Mouse (Mus musculus) myocyte (in vitro differentiated cells): ENCODE data around the gene BC100530. TPM values are rescaled to one million over a fixed set of nuclear protein-coding genes. Genes with fewer than 3 reads are reported as not detected.
"Not testable (repeated sequence)": the region's sequence is repeated elsewhere in the genome, so short reads cannot be mapped to it uniquely, and the experiment has no call there.

Experiments
- H3K27me3 ChIP-seq: one replicate; pipeline ENCODE4 v1.6.1; 2011; ENCODE audit not compliant: control insufficient read depth, insufficient read depth, insufficient read length
- H3K36me3 ChIP-seq: one replicate; pipeline ENCODE4 v1.6.1; 2011; ENCODE audit not compliant: control insufficient read depth, insufficient read depth
- H3K4me2 ChIP-seq: one replicate; pipeline ENCODE4 v1.6.1; 2011; ENCODE audit warnings: low read depth, control low read depth
- H3K4me3 ChIP-seq: one replicate; pipeline ENCODE4 v1.5.1; 2011; ENCODE audit warnings: mild to moderate bottlenecking, control low read depth, moderate library complexity
- H3K79me2 ChIP-seq: one replicate; pipeline ENCODE4 v1.6.1; 2011; ENCODE audit not compliant: control insufficient read depth, insufficient read depth
- H3ac ChIP-seq: one replicate; pipeline ENCODE4 v1.6.1; 2011; ENCODE audit not compliant: control insufficient read depth, insufficient read length
- CEBPB ChIP-seq: IDR thresholded peaks from 2 replicates; pipeline ENCODE4 v1.6.1; 2011; ENCODE audit warnings: mild to moderate bottlenecking, moderate library complexity; ENCODE audit not compliant: poor library complexity, insufficient read depth, severe bottlenecking
- E2F4 ChIP-seq: IDR thresholded peaks from one replicate; pipeline ENCODE4 v1.6.1; 2011; ENCODE audit warnings: mild to moderate bottlenecking, control low read depth, moderate library complexity; ENCODE audit not compliant: insufficient read depth
- MAX ChIP-seq: IDR thresholded peaks from one replicate; pipeline ENCODE4 v1.6.1; 2011; ENCODE audit warnings: low read depth, mild to moderate bottlenecking, control low read depth
- MYOD1 ChIP-seq, 3 experiments: IDR thresholded peaks; one replicate each; pipeline ENCODE4 v1.6.1; 2011; ENCODE audit warnings: control low read depth in 2 of 3, low read depth in 2 of 3, mild to moderate bottlenecking in 2 of 3, moderate library complexity in 1 of 3; ENCODE audit not compliant: insufficient read length in 2 of 3, control insufficient read depth in 1 of 3
- MYOG ChIP-seq, 3 experiments: IDR thresholded peaks; one replicate each; pipeline ENCODE4 v1.6.1; 2011; ENCODE audit warnings: control low read depth in 2 of 3, low read depth in 2 of 3, mild to moderate bottlenecking in 2 of 3; ENCODE audit not compliant: insufficient read length in 2 of 3, control insufficient read depth in 1 of 3, insufficient read depth in 1 of 3
- POLR2A ChIP-seq: IDR thresholded peaks from one replicate; pipeline ENCODE4 v1.6.1; 2011; ENCODE audit warnings: low read depth, mild to moderate bottlenecking, control low read depth, moderate library complexity; ENCODE audit not compliant: insufficient read length
- POLR2AphosphoS2 ChIP-seq: IDR thresholded peaks from one replicate; pipeline ENCODE4 v1.6.1; 2011; ENCODE audit warnings: low read depth, control low read depth; ENCODE audit not compliant: insufficient read length
- REST ChIP-seq: IDR thresholded peaks from one replicate; pipeline ENCODE4 v1.6.1; 2011; ENCODE audit warnings: mild to moderate bottlenecking, control low read depth, moderate library complexity; ENCODE audit not compliant: insufficient read depth, insufficient read length
- SRF ChIP-seq: IDR thresholded peaks from one replicate; pipeline ENCODE4 v1.6.1; 2011; ENCODE audit warnings: low read depth; ENCODE audit not compliant: control insufficient read depth, insufficient read length
- TCF12 ChIP-seq: IDR thresholded peaks from one replicate; pipeline ENCODE4 v1.6.1; 2011; ENCODE audit warnings: mild to moderate bottlenecking, control low read depth; ENCODE audit not compliant: poor library complexity, insufficient read depth, severe bottlenecking
- TCF3 ChIP-seq: IDR thresholded peaks from one replicate; pipeline ENCODE4 v1.6.1; 2011; ENCODE audit warnings: low read depth, control low read depth; ENCODE audit not compliant: insufficient read length
- USF1 ChIP-seq: IDR thresholded peaks from one replicate; pipeline ENCODE4 v1.6.1; 2011; ENCODE audit warnings: low read depth, mild to moderate bottlenecking, control low read depth, moderate library complexity
- polyA plus RNA-seq: library from polyadenylated mRNA; unstranded; fragments of >200 nt; fragmentation: generic; extraction: Trizol; gene quantifications from one replicate; pipeline ENCODE4 v1.2.1, GENCODE M21; 2012; ENCODE audit warnings: missing spikeins

BC100530 gene
- polyA plus RNA-seq = not detected

DNA sequence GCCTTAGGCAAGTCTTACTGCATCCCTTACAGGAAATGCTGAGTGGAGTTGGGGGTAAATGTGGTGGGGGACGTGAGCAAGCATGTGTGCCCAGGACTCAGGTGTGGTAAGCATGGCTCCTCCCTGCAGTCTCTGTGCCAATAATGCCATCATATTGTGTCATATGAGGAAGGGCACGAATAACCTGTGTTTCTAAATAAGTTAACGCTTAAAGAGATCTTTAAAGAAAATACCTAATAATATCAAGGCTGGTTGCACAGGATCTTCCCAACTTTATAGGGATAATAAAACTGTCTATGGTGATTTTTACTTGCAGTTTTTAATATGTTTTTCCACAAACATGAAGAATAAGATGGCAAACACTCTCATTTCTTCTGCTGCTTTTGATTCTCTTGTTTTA is at the start of gene BC100530:
TSS of gene BC100530 (minus strand) at position 101 of the 400 bp plus-strand sequence.
- H3K79me2 ChIP-seq, H3K27me3 ChIP-seq, H3K36me3 ChIP-seq, H3K4me3 ChIP-seq, H3ac ChIP-seq, H3K4me2 ChIP-seq: not testable (repeated sequence)

DNA sequence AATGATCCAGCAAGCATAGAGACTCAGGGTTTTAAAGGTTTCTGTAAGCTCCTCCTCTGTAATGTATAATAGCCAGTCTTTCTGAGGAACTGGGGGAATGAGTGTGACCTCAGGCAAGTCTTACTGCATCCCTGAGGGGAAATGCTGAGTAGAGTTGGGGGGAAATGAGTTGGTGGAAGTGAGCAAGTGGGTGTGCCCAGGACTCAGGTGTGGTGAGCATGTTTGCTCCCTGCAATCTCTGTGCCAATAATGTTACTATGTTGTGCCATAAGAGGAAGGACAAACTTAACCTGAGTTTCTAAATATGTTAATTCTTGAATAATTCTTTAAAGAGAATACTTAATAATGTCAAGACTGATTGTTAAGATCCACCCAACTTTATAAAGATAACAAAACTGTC is 40.8 kb upstream of the BC100530 start, which contains the start of gene Stfa2:
TSS of gene Stfa2 (minus strand) at position 101 of the 400 bp plus-strand sequence.
- Histone ChIP-seq H3ac (no peak within 1 kb of the TSS), H3K36me3 (no peaks in the 10 kb centered on the region), H3K79me2 (no peaks in the 10 kb centered on the region), H3K4me2 (no peak within 1 kb of the TSS), H3K27me3 (no peaks in the 10 kb centered on the region), H3K4me3 (no peak within 1 kb of the TSS)
- TF ChIP-seq REST (no peak), TCF3 (no peak), MYOG (IDR thresholded peaks at IDR 0.05; ENCODE audit: control insufficient read depth in 1 of 3, insufficient read depth in 1 of 3, insufficient read length in 2 of 3, low read depth in 2 of 3) (no peak), CEBPB (no peak), E2F4 (no peak), USF1 (no peak), POLR2A (no peak), MAX (no peak), MYOD1 (IDR thresholded peaks at IDR 0.05; ENCODE audit: control insufficient read depth in 1 of 3, insufficient read length in 2 of 3, low read depth in 2 of 3) (no peak), SRF (no peak), POLR2AphosphoS2 (no peak), TCF12 (no peak)

GRCm38 (mm10) chr16:36389060-36389459 is 21.5 kb upstream of the BC100530 start:
- no peak overlapping the region for H3ac ChIP-seq
- H3K79me2 ChIP-seq = no peaks in the 10 kb centered on the region
- no peak overlapping the region for H3K4me3 ChIP-seq
- H3K36me3 ChIP-seq = no peaks in the 10 kb centered on the region
- H3K27me3 ChIP-seq = no peaks in the 10 kb centered on the region
- no peak for TF ChIP-seq TCF12
- TF ChIP-seq MAX = no peak
- TF ChIP-seq MYOG (IDR thresholded peaks at IDR 0.05; ENCODE audit: control insufficient read depth in 1 of 3, insufficient read depth in 1 of 3, insufficient read length in 2 of 3, low read depth in 2 of 3) = no peak
- TF ChIP-seq USF1 = no peak
- TF ChIP-seq TCF3 = no peak
- TF ChIP-seq SRF = no peak
- TF ChIP-seq CEBPB = no peak
- TF ChIP-seq E2F4 = no peak
- TF ChIP-seq REST = no peak
- no peak for TF ChIP-seq POLR2A
- TF ChIP-seq POLR2AphosphoS2 = no peak
- TF ChIP-seq MYOD1 (IDR thresholded peaks at IDR 0.05; ENCODE audit: control insufficient read depth in 1 of 3, insufficient read length in 2 of 3, low read depth in 2 of 3) = no peak
- no peak overlapping the region for H3K4me2 ChIP-seq

GRCm38 (mm10) chr16:36337171-36337570 is 30.4 kb downstream of the BC100530 start:
- Histone ChIP-seq H3K4me2 (no peak overlapping the region), H3ac (no peak overlapping the region), H3K79me2 (no peaks in the 10 kb centered on the region)

DNA sequence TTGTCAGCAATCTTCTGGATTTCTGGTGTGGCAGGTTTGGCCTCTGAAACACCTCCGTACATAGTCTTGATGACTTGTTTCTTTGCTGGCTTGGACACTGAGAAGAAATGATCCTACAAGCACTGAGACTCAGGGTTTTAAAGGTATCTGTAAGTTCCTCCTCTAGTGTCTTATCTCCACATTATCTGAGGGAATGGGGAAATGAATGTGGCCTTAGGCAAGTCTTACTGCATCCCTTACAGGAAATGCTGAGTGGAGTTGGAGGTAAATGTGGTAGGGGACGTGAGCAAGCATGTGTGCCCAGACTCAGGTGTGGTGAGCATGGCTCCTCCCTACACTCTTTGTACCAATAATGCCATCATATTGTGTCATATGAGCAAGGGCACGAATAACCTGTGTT is 33.3 kb downstream of the BC100530 start, which contains the start of gene BC117090:
TSS of gene BC117090 (minus strand) at position 101 of the 400 bp plus-strand sequence.
- H3K36me3 ChIP-seq = no peaks in the 10 kb centered on the region
- TF ChIP-seq MYOG (IDR thresholded peaks at IDR 0.05; ENCODE audit: control insufficient read depth in 1 of 3, insufficient read depth in 1 of 3, insufficient read length in 2 of 3, low read depth in 2 of 3) (no peak), POLR2A (no peak), REST (no peak), MYOD1 (IDR thresholded peaks at IDR 0.05; ENCODE audit: control insufficient read depth in 1 of 3, insufficient read length in 2 of 3, low read depth in 2 of 3) (no peak), SRF (no peak), E2F4 (no peak), USF1 (no peak), MAX (no peak), POLR2AphosphoS2 (no peak), TCF12 (no peak), CEBPB (no peak), TCF3 (no peak)
- no peaks in the 10 kb centered on the region for H3K79me2 ChIP-seq
- H3ac ChIP-seq = no peak within 1 kb of the TSS
- no peaks in the 10 kb centered on the region for H3K27me3 ChIP-seq
- no peak within 1 kb of the TSS for H3K4me2 ChIP-seq
- H3K4me3 ChIP-seq = no peak within 1 kb of the TSS

More at GRCm38 (mm10) chr16:36337171-36337570, 30.4 kb downstream of the BC100530 start:
- Histone ChIP-seq H3K36me3 (no peaks in the 10 kb centered on the region), H3K4me3 (no peak overlapping the region), H3K27me3 (no peaks in the 10 kb centered on the region)
- TF ChIP-seq MYOG (IDR thresholded peaks at IDR 0.05; ENCODE audit: control insufficient read depth in 1 of 3, insufficient read depth in 1 of 3, insufficient read length in 2 of 3, low read depth in 2 of 3) = no peak
- TF ChIP-seq TCF12 = no peak
- TF ChIP-seq MAX = no peak
- TF ChIP-seq SRF = no peak
- no peak for TF ChIP-seq CEBPB
- no peak for TF ChIP-seq MYOD1 (IDR thresholded peaks at IDR 0.05; ENCODE audit: control insufficient read depth in 1 of 3, insufficient read length in 2 of 3, low read depth in 2 of 3)
- no peak for TF ChIP-seq POLR2A
- TF ChIP-seq E2F4 = no peak
- no peak for TF ChIP-seq USF1
- no peak for TF ChIP-seq REST
- no peak for TF ChIP-seq POLR2AphosphoS2
- no peak for TF ChIP-seq TCF3
